Mouse (Mus musculus) neural tube, embryonic 14.5 days (tissue): Measurements from ENCODE around the gene Gatad2b. TPM values are rescaled to one million over a fixed set of nuclear protein-coding genes. Genes with fewer than 3 reads are reported as not detected.
A peak's percentile ranks its signal among the peaks of the same experiment; 100 is the strongest.

Source experiments
- ATAC-seq: fragments of 200-750 bp; cut with Nextera tagmentation; 2 replicates; pipeline ENCODE4 v1.8.0; 2017; ENCODE audit warnings: low read depth, mild to moderate bottlenecking, moderate TSS enrichment, moderate library complexity
- H3K27ac ChIP-seq: fragments of 300-500 bp; sonication (generic); 2 replicates; pipeline ENCODE4 v1.5.1; 2014; ENCODE audit warnings: low read depth, mild to moderate bottlenecking, control low read depth, low read length, moderate library complexity, mixed read lengths
- H3K27me3 ChIP-seq: fragments of 300-500 bp; sonication (generic); 2 replicates; pipeline ENCODE4 v1.6.1; 2014; ENCODE audit warnings: low read length; ENCODE audit not compliant: control insufficient read depth, insufficient read depth
- H3K36me3 ChIP-seq: fragments of 300-500 bp; sonication (generic); 2 replicates; pipeline ENCODE4 v1.6.1; 2014; ENCODE audit warnings: low read length, mixed read lengths; ENCODE audit not compliant: control insufficient read depth, insufficient read depth
- H3K4me1 ChIP-seq: fragments of 300-500 bp; sonication (generic); 2 replicates; pipeline ENCODE4 v1.6.1; 2014; ENCODE audit warnings: low read length; ENCODE audit not compliant: control insufficient read depth, insufficient read depth
- H3K4me2 ChIP-seq: fragments of 300-500 bp; sonication (generic); 2 replicates; pipeline ENCODE4 v1.6.1; 2014; ENCODE audit warnings: mild to moderate bottlenecking, low read depth, low read length, control low read depth
- H3K4me3 ChIP-seq: fragments of 300-500 bp; sonication (generic); 2 replicates; pipeline ENCODE4 v1.5.1; 2014; ENCODE audit warnings: low read depth, low read length, control low read depth, mixed read lengths
- H3K9ac ChIP-seq: fragments of 300-500 bp; sonication (generic); replicated peaks from 2 replicates; pipeline ENCODE4 v1.6.1; 2014; ENCODE audit warnings: low read depth, mild to moderate bottlenecking, control low read depth, low read length, mixed read lengths
- H3K9me3 ChIP-seq: fragments of 300-500 bp; sonication (generic); 2 replicates; pipeline ENCODE4 v1.6.1; 2016; ENCODE audit warnings: low read length; ENCODE audit not compliant: control insufficient read depth
- WGBS: fragments of 180-500 bp; shearing (Covaris S2); extraction: QIAGEN DNeasy Blood & Tissue Kit; methylation state at CpG from one replicate; pipeline ENCODE4 v1.1.7; 2014; 5-methylcytosine and 5-hydroxymethylcytosine counted together
- microRNA-seq: library from miRNA; unstranded; fragments of <30 nt; microRNA quantifications from one replicate; pipeline ENCODE4, GENCODE M21; 2016
- polyA plus RNA-seq: library from polyadenylated mRNA; unstranded; fragments of >200 nt; fragmentation: Nextera tagmentation; extraction: Ambion mirVana; gene quantifications from 2 replicates; pipeline ENCODE4 v1.2.1, GENCODE M21; 2014

The Gatad2b gene
- polyA plus RNA-seq, 1 experiment from 2014 or later, result 21.6 TPM

DNA sequence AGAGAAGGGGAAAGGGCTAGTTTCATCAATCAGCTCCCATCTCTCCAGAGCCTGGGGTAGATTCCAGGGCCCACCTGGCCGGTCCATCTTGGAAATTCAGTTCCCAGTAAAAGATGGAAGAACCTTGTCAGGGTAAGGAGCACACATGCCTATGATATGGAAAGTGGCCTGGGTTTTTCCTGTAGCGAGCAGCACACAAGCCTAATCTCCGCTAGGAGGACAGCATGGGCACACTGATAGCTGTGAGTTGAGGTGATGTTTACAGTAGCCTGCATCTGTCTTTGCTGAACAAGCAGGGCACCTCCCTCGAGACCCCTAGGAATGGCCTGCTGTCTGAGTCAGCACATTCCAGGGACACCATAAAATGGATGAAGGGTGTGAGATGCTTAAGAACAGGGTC lies 111.6 kb downstream of the Gatad2b start:
- peaks cover 91% of the 10 kb centered on the region for H3K36me3 ChIP-seq
- no peak for ATAC-seq
- no peak overlapping the region for H3K9ac ChIP-seq
- no peaks in the 10 kb centered on the region for H3K27me3 ChIP-seq
- H3K4me2 ChIP-seq, result no peak overlapping the region
- H3K27ac ChIP-seq, result no peak overlapping the region
- H3K4me3 ChIP-seq, result no peak overlapping the region
- H3K9me3 ChIP-seq, result no peaks in the 10 kb centered on the region
- H3K4me1 ChIP-seq, result no peaks in the 10 kb centered on the region
- WGBS, result 83% methylated on average over 4 of the region's 4 CpGs

DNA sequence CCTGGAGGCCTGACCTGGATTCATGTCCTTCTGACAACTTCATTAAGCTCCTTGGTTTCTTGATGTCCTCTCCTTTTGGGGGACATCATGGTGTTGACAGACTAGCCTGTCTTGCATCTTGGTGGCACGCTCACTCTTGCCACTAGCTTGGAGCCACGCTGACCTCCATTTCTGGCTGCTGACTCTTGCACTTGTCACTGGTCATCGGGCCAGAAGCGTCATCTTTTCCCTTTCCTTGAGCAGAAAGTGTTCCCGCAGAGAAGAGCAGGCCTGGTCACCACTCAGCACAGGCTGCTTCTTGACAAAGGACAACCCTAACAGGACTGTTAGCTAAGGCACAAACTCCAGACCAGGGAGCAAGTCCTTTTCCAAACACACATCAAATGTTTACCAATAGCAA lies 113.4 kb downstream of the Gatad2b start:
- ATAC-seq, result no peak
- H3K4me1 ChIP-seq, result no peaks in the 10 kb centered on the region
- no peaks in the 10 kb centered on the region for H3K27me3 ChIP-seq
- no peak overlapping the region for H3K4me3 ChIP-seq
- no peak overlapping the region for H3K4me2 ChIP-seq
- H3K27ac ChIP-seq, result no peak overlapping the region
- 93% methylated on average over 5 of the region's 5 CpGs for WGBS
- H3K9ac ChIP-seq, result no peak overlapping the region
- H3K9me3 ChIP-seq, result no peaks in the 10 kb centered on the region
- H3K36me3 ChIP-seq, result peaks cover 89% of the 10 kb centered on the region

DNA sequence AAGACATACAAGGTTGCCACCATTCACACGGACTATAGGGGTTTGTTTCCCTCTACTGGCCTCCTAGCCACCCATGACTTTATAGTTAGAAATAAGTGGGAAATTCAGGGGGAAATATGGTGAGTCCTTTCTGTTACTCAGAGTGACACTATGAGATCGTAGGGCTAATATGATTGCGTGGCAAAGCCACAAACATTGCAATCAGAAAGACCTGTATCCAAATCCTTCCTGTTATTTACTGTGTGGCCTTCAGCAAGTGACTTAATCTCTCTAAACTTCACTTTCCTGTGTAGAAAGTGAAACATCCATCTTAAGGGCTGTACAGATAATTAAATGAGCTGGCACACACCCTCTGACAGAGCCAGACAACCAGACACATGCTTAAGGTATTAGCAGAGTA lies 115.7 kb downstream of the Gatad2b start:
- H3K27ac ChIP-seq, result no peak overlapping the region
- no peak for ATAC-seq
- 98% methylated on average over 3 of the region's 3 CpGs for WGBS
- no peaks in the 10 kb centered on the region for H3K9me3 ChIP-seq
- no peak overlapping the region for H3K4me2 ChIP-seq
- no peak overlapping the region for H3K4me3 ChIP-seq
- no peak overlapping the region for H3K9ac ChIP-seq
- no peaks in the 10 kb centered on the region for H3K27me3 ChIP-seq
- H3K4me1 ChIP-seq, result no peaks in the 10 kb centered on the region
- peaks cover 72% of the 10 kb centered on the region for H3K36me3 ChIP-seq

DNA sequence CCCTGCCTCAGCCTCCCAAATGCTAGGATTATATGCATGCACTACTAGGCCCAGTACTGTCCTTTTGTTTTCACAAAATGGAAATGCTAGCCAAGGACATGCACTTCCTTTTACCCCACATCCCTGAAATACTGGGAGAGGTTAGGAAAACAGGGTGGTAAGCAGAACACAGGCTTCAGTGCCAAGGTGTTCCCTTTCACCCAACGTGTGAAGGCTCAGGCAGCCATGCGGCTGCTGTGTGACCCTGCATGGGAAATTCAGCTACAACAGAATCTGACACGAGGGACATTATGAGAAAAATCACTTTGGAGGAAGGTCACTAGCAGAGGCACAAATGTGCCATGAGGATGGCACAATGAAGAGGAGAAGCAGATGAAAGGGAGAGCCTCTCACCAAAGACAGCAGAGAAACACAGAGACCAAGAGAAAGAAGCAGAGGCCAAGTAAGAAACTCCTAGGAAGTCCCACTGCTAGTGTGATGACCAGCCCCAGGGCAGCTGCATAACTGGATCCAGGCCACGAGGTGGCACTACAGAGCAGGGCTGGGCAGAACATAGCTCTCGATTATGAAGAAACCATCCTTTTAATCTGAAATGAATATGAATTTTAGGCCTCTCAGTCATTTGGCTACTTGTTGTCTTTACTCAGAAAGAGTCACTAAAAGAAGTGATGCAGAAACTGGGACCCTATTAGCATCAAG lies 119.5 kb downstream of the Gatad2b start:
- no peaks in the 10 kb centered on the region for H3K9me3 ChIP-seq
- H3K4me1 ChIP-seq, result no peaks in the 10 kb centered on the region
- H3K27me3 ChIP-seq, result no peaks in the 10 kb centered on the region
- H3K9ac ChIP-seq, result no peak overlapping the region
- peak; percentile 66; the same call in 1 of the 2 replicates for ATAC-seq
- no peak overlapping the region for H3K27ac ChIP-seq
- H3K4me2 ChIP-seq, result no peak overlapping the region
- 45% methylated on average over 5 of the region's 5 CpGs for WGBS
- peaks cover 63% of the 10 kb centered on the region for H3K36me3 ChIP-seq
- H3K4me3 ChIP-seq, result no peak overlapping the region

DNA sequence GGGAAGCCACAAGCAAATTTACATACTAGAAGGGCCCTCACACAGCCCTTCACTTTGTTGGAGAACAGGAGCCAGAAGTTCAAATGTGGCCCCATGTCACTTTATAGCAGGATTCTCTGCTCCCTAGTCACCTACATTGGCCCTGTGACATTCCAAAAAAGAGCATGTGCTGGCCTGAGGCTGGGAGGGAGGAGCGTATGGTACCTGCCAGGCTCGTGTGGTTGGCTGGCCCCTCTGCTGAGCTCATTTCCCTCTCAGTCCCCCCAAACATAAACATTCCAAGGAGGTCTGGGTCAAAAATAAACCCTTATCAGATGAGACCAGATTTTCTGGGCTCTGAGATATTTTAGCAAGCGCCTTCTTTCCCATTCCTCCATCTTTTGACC lies 120.0 kb downstream of the Gatad2b start:
- Histone ChIP-seq H3K36me3 (peaks cover 57% of the 10 kb centered on the region), H3K9me3 (no peaks in the 10 kb centered on the region), H3K4me2 (no peak overlapping the region), H3K27me3 (no peaks in the 10 kb centered on the region), H3K9ac (no peak overlapping the region), H3K4me1 (no peaks in the 10 kb centered on the region), H3K4me3 (no peak overlapping the region), H3K27ac (no peak overlapping the region)
- WGBS, result 69% methylated on average over 3 of the region's 3 CpGs
- ATAC-seq, result no peak

Small RNA genes lying within 50 kb of the gene (microRNA-seq; reads per million reads assigned to microRNA genes)
- gene Mir7012, result not detected

Other genes starting within 250 kb of the Gatad2b start
- gene 4933434E20Rik, start 241.5 kb upstream of the Gatad2b start, polyA plus RNA-seq, result 219 and 232 TPM in 2 replicates
- 163 and 171 TPM in 2 replicates for gene Ubap2l, start 240.6 kb upstream of the Gatad2b start, polyA plus RNA-seq
- 281 and 342 TPM in 2 replicates for gene Tpm3, start 220.5 kb upstream of the Gatad2b start, polyA plus RNA-seq
- 0.35 and 0.52 TPM in 2 replicates for gene Nup210l, start 189.0 kb upstream of the Gatad2b start, polyA plus RNA-seq
- gene Rps27, start 79.5 kb upstream of the Gatad2b start, polyA plus RNA-seq, result 896 and 936 TPM in 2 replicates
- gene Rab13, start 79.5 kb upstream of the Gatad2b start, polyA plus RNA-seq, result 8.0 and 12.4 TPM in 2 replicates
- 98.9 and 102 TPM in 2 replicates for gene Jtb, start 61.6 kb upstream of the Gatad2b start, polyA plus RNA-seq
- 1.3 and 2.4 TPM in 2 replicates for gene Creb3l4, start 49.7 kb upstream of the Gatad2b start, polyA plus RNA-seq
- 41.2 and 46.0 TPM in 2 replicates for gene Slc39a1, start 45.0 kb upstream of the Gatad2b start, polyA plus RNA-seq
- gene Crtc2, start 39.0 kb upstream of the Gatad2b start, polyA plus RNA-seq, result 11.6 and 12.6 TPM in 2 replicates
- 7.3 and 8.5 TPM in 2 replicates for gene Dennd4b, start 28.0 kb upstream of the Gatad2b start, polyA plus RNA-seq
- gene Slc27a3, start 96.8 kb downstream of the Gatad2b start, polyA plus RNA-seq, result 21.3 and 21.7 TPM in 2 replicates
- gene Ints3, start 140.4 kb downstream of the Gatad2b start, polyA plus RNA-seq, result 30.1 and 35.2 TPM in 2 replicates
- 1.4 and 4.0 TPM in 2 replicates for gene Npr1, start 172.7 kb downstream of the Gatad2b start, polyA plus RNA-seq
- gene Ilf2, start 182.9 kb downstream of the Gatad2b start, polyA plus RNA-seq, result 262 and 269 TPM in 2 replicates
- 106 and 112 TPM in 2 replicates for gene Snapin, start 197.9 kb downstream of the Gatad2b start, polyA plus RNA-seq
- 116 and 123 TPM in 2 replicates for gene Chtop, start 216.3 kb downstream of the Gatad2b start, polyA plus RNA-seq
- 15.8 and 18.6 TPM in 2 replicates for gene S100a1, start 221.2 kb downstream of the Gatad2b start, polyA plus RNA-seq
- gene S100a13, start 221.3 kb downstream of the Gatad2b start, polyA plus RNA-seq, result 6.9 and 11.0 TPM in 2 replicates
- not detected in 2 replicates for gene S100a14, start 233.7 kb downstream of the Gatad2b start, polyA plus RNA-seq
- gene S100a16, start 244.1 kb downstream of the Gatad2b start, polyA plus RNA-seq, result 22.5 and 33.3 TPM in 2 replicates